Mouse (Mus musculus): ENCODE results near the gene Tsen2.

Tsen2 gene

GRCm38 (mm10) chr6:115544442-115544970, at the start of gene Tsen2:
Gene Tsen2, plus strand, starts transcription at chr6:115544664.
- DNase-seq (ENCODE audit: low spot score in 2 of 2) = peak; percentile 93 to 98

- DNase-seq (ENCODE audit: low spot score in 2 of 2) = no peak
Observed at GRCm38 (mm10) chr6:115499540-115499939, 44.9 kb upstream of the Tsen2 start.

- no peak for DNase-seq (ENCODE audit: low spot score in 2 of 2)
Observed at GRCm38 (mm10) chr6:115500234-115500633, 44.2 kb upstream of the Tsen2 start.

- DNase-seq (ENCODE audit: low spot score in 2 of 2) = no peak
Observed at GRCm38 (mm10) chr6:115501131-115501530, 43.3 kb upstream of the Tsen2 start.

- no peak for DNase-seq (ENCODE audit: low spot score in 2 of 2)
Observed at GRCm38 (mm10) chr6:115503038-115503437, 41.4 kb upstream of the Tsen2 start.

- no peak for DNase-seq (ENCODE audit: low spot score in 2 of 2)
Observed at GRCm38 (mm10) chr6:115503549-115504159, 40.8 kb upstream of the Tsen2 start.

GRCm38 (mm10) chr6:115504160-115504558, 40.3 kb upstream of the Tsen2 start:
- no peak for DNase-seq (ENCODE audit: low spot score in 2 of 2)

- peak in 1 of 2 experiments; percentile 21 for DNase-seq (ENCODE audit: low spot score in 2 of 2)
Observed at GRCm38 (mm10) chr6:115504915-115505314, 39.5 kb upstream of the Tsen2 start.

GRCm38 (mm10) chr6:115506425-115506824, 38.0 kb upstream of the Tsen2 start:
- no peak for DNase-seq (ENCODE audit: low spot score in 2 of 2)

GRCm38 (mm10) chr6:115511447-115511846, 33.0 kb upstream of the Tsen2 start:
- DNase-seq (ENCODE audit: low spot score in 2 of 2) = no peak

- DNase-seq (ENCODE audit: low spot score in 2 of 2) = no peak
Observed at GRCm38 (mm10) chr6:115513207-115513606, 31.3 kb upstream of the Tsen2 start.

GRCm38 (mm10) chr6:115517904-115518303, 26.6 kb upstream of the Tsen2 start:
- DNase-seq (ENCODE audit: low spot score in 2 of 2) = no peak

- no peak for DNase-seq (ENCODE audit: low spot score in 2 of 2)
Observed at GRCm38 (mm10) chr6:115518352-115518751, 26.1 kb upstream of the Tsen2 start.

GRCm38 (mm10) chr6:115519275-115519699, 25.2 kb upstream of the Tsen2 start:
- no peak for DNase-seq (ENCODE audit: low spot score in 2 of 2)

GRCm38 (mm10) chr6:115521923-115522322, 22.5 kb upstream of the Tsen2 start:
- no peak for DNase-seq (ENCODE audit: low spot score in 2 of 2)

GRCm38 (mm10) chr6:115522691-115523146, 21.7 kb upstream of the Tsen2 start:
- DNase-seq (ENCODE audit: low spot score in 2 of 2) = no peak

GRCm38 (mm10) chr6:115523201-115523600, 21.3 kb upstream of the Tsen2 start:
- DNase-seq (ENCODE audit: low spot score in 2 of 2) = peak in 1 of 2 experiments; percentile 68

GRCm38 (mm10) chr6:115524449-115524990, 19.9 kb upstream of the Tsen2 start:
- DNase-seq (ENCODE audit: low spot score in 2 of 2) = no peak

- no peak for DNase-seq (ENCODE audit: low spot score in 2 of 2)
Observed at GRCm38 (mm10) chr6:115527418-115527817, 17.0 kb upstream of the Tsen2 start.

- no peak for DNase-seq (ENCODE audit: low spot score in 2 of 2)
Observed at GRCm38 (mm10) chr6:115528372-115528771, 16.1 kb upstream of the Tsen2 start.

- no peak for DNase-seq (ENCODE audit: low spot score in 2 of 2)
Observed at GRCm38 (mm10) chr6:115534617-115535016, 9.8 kb upstream of the Tsen2 start.

- DNase-seq (ENCODE audit: low spot score in 2 of 2) = no peak
Observed at GRCm38 (mm10) chr6:115536169-115536568, 8.3 kb upstream of the Tsen2 start.

Data from left cerebral cortex, adult 9 months (tissue).